Mouse (Mus musculus) liver, embryonic 12.5 days (tissue): Measurements from ENCODE around the gene Prl2c5. TPM values are rescaled to one million over a fixed set of nuclear protein-coding genes. Genes with fewer than 3 reads are reported as not detected.
"Not testable (repeated sequence)": the region's sequence is repeated elsewhere in the genome, so short reads cannot be mapped to it uniquely, and the experiment has no call there.

Source experiments
- ATAC-seq: fragments of 200-750 bp; cut with Nextera tagmentation; 2 replicates; pipeline ENCODE4 v1.8.0; 2017; ENCODE audit warnings: moderate number of reproducible peaks, mild to moderate bottlenecking, moderate library complexity
- H3K27ac ChIP-seq: fragments of 300-500 bp; sonication (generic); 2 replicates; pipeline ENCODE4 v1.5.1; 2016; ENCODE audit warnings: mild to moderate bottlenecking
- H3K27me3 ChIP-seq: fragments of 300-500 bp; sonication (generic); replicated peaks from 2 replicates; pipeline ENCODE4 v1.6.1; 2016; ENCODE audit warnings: mild to moderate bottlenecking, moderate library complexity
- H3K36me3 ChIP-seq: fragments of 300-500 bp; sonication (generic); 2 replicates; pipeline ENCODE4 v1.6.1; 2016; ENCODE audit warnings: mild to moderate bottlenecking, moderate library complexity
- H3K4me1 ChIP-seq: fragments of 300-500 bp; sonication (generic); 2 replicates; pipeline ENCODE4 v1.6.1; 2016
- H3K4me2 ChIP-seq: fragments of 300-500 bp; sonication (generic); 2 replicates; pipeline ENCODE4 v1.6.1; 2016; ENCODE audit warnings: mild to moderate bottlenecking, moderate library complexity
- H3K4me3 ChIP-seq: fragments of 300-500 bp; sonication (generic); 2 replicates; pipeline ENCODE4 v1.5.1; 2016; ENCODE audit warnings: mild to moderate bottlenecking, moderate library complexity
- H3K9ac ChIP-seq: fragments of 300-500 bp; sonication (generic); 2 replicates; pipeline ENCODE4 v1.6.1; 2016; ENCODE audit warnings: mild to moderate bottlenecking, moderate library complexity
- H3K9me3 ChIP-seq: fragments of 300-500 bp; sonication (generic); replicated peaks from 2 replicates; pipeline ENCODE4 v1.6.1; 2016; ENCODE audit warnings: mild to moderate bottlenecking, moderate library complexity
- WGBS: fragments of 180-500 bp; shearing (Covaris S2); methylation state at CpG from one replicate; pipeline ENCODE4 v1.1.7; 2016; ENCODE audit not compliant: insufficient replicate concordance; 5-methylcytosine and 5-hydroxymethylcytosine counted together
- polyA plus RNA-seq: library from polyadenylated mRNA; unstranded; fragments of >200 nt; fragmentation: Nextera tagmentation; extraction: Ambion mirVana; gene quantifications from 2 replicates; pipeline ENCODE4 v1.2.1, GENCODE M21; 2016

Gene Prl2c5
- not detected in 2 replicates for polyA plus RNA-seq

- not testable (repeated sequence) for H3K27me3 ChIP-seq, H3K9me3 ChIP-seq, ATAC-seq, H3K4me1 ChIP-seq, H3K27ac ChIP-seq, H3K4me2 ChIP-seq, H3K4me3 ChIP-seq, H3K9ac ChIP-seq, H3K36me3 ChIP-seq
- WGBS = 40% methylated on average over 2 of the region's 2 CpGs
These were observed at the start of gene Prl2c5 for GRCm38 (mm10) chr13:13182415-13182814. Gene Prl2c5 (plus strand): TSS chr13:13182715.

GRCm38 (mm10) chr13:13162777-13163485 is 19.6 kb upstream of the Prl2c5 start:
- H3K36me3 ChIP-seq, H3K9ac ChIP-seq, H3K9me3 ChIP-seq, ATAC-seq, H3K4me3 ChIP-seq, H3K27ac ChIP-seq, H3K27me3 ChIP-seq, H3K4me2 ChIP-seq, H3K4me1 ChIP-seq: not testable (repeated sequence)
- 50% methylated on average over 5 of the region's 7 CpGs for WGBS

GRCm38 (mm10) chr13:13168631-13169030 is 13.9 kb upstream of the Prl2c5 start:
- WGBS = 56% methylated on average over 2 of the region's 2 CpGs
- not testable (repeated sequence) for H3K36me3 ChIP-seq, ATAC-seq, H3K27ac ChIP-seq, H3K9ac ChIP-seq, H3K4me2 ChIP-seq, H3K4me1 ChIP-seq, H3K9me3 ChIP-seq, H3K27me3 ChIP-seq, H3K4me3 ChIP-seq

- not testable (repeated sequence) for H3K27me3 ChIP-seq, H3K27ac ChIP-seq, H3K4me2 ChIP-seq, H3K4me1 ChIP-seq, H3K36me3 ChIP-seq, H3K9me3 ChIP-seq, ATAC-seq, H3K9ac ChIP-seq, H3K4me3 ChIP-seq
- 39% methylated on average over 1 of the region's 1 CpGs for WGBS
These were observed 8.8 kb upstream of the Prl2c5 start for GRCm38 (mm10) chr13:13173616-13174136.

GRCm38 (mm10) chr13:13175736-13176135 is 6.8 kb upstream of the Prl2c5 start:
- WGBS = 31% methylated on average over 2 of the region's 2 CpGs
- not testable (repeated sequence) for H3K9me3 ChIP-seq

GRCm38 (mm10) chr13:13211168-13211567 is 28.7 kb downstream of the Prl2c5 start:
- not testable (repeated sequence) for H3K36me3 ChIP-seq, H3K4me1 ChIP-seq, H3K4me2 ChIP-seq, H3K9me3 ChIP-seq, H3K27me3 ChIP-seq, ATAC-seq, H3K27ac ChIP-seq, H3K4me3 ChIP-seq, H3K9ac ChIP-seq

More at GRCm38 (mm10) chr13:13175736-13176135, 6.8 kb upstream of the Prl2c5 start:
- H3K4me2 ChIP-seq, H3K4me3 ChIP-seq, ATAC-seq, H3K4me1 ChIP-seq, H3K27me3 ChIP-seq, H3K36me3 ChIP-seq, H3K27ac ChIP-seq, H3K9ac ChIP-seq: not testable (repeated sequence)

- not testable (repeated sequence) for H3K4me2 ChIP-seq, H3K27me3 ChIP-seq, H3K36me3 ChIP-seq, H3K9me3 ChIP-seq, ATAC-seq, H3K9ac ChIP-seq, H3K4me3 ChIP-seq, H3K27ac ChIP-seq, H3K4me1 ChIP-seq
- WGBS = 81% methylated on average over 2 of the region's 2 CpGs
These were observed 33.8 kb downstream of the Prl2c5 start for GRCm38 (mm10) chr13:13216363-13216762.

- not testable (repeated sequence) for H3K27me3 ChIP-seq, H3K27ac ChIP-seq, H3K9ac ChIP-seq, H3K9me3 ChIP-seq, H3K36me3 ChIP-seq, ATAC-seq, H3K4me1 ChIP-seq, H3K4me3 ChIP-seq, H3K4me2 ChIP-seq
- WGBS = 53% methylated on average over 5 of the region's 5 CpGs
These were observed 37.7 kb downstream of the Prl2c5 start for GRCm38 (mm10) chr13:13220231-13220630.

- H3K4me1 ChIP-seq, H3K36me3 ChIP-seq, H3K4me3 ChIP-seq, H3K27me3 ChIP-seq, ATAC-seq, H3K4me2 ChIP-seq, H3K9ac ChIP-seq, H3K27ac ChIP-seq, H3K9me3 ChIP-seq: not testable (repeated sequence)
- 0% methylated on average over 1 of the region's 1 CpGs for WGBS
These were observed 54.9 kb downstream of the Prl2c5 start for GRCm38 (mm10) chr13:13237456-13237855.

Other genes starting within 250 kb of the Prl2c5 start
- gene Prl2c2, start 177.3 kb upstream of the Prl2c5 start, polyA plus RNA-seq = not detected in 2 replicates
- 2.7 TPM in 2 replicates for gene Gpr137b, start 211.3 kb downstream of the Prl2c5 start, polyA plus RNA-seq